Mouse (Mus musculus) olfactory bulb, adult 2 months (tissue): Measurements from ENCODE around the gene Cyp2w1.

Experiments used
- CTCF ChIP-seq: fragments of 200-500 bp; IDR thresholded peaks from 2 replicates; pipeline ENCODE4 v1.5.1; 2012; ENCODE audit warnings: low read depth, mild to moderate bottlenecking, low read length, moderate library complexity; ENCODE audit not compliant: insufficient read depth
- POLR2A ChIP-seq: fragments of 200-500 bp; IDR thresholded peaks from 2 replicates; pipeline ENCODE4 v1.6.1; 2012; ENCODE audit warnings: mild to moderate bottlenecking, low read depth, low read length, moderate library complexity; ENCODE audit not compliant: insufficient read depth

GRCm38 (mm10) chr5:139351628-139352027 is 789 bp upstream of the Cyp2w1 start:
- no peak for TF ChIP-seq CTCF
- TF ChIP-seq POLR2A: no peak
